Mouse (Mus musculus): ENCODE results near the gene Lxn. TPM values are rescaled to one million over a fixed set of nuclear protein-coding genes. Genes with fewer than 3 reads are reported as not detected.

Gene Lxn
- polyA plus RNA-seq, 1 experiment, result 7.7 TPM

- Histone ChIP-seq H3K27ac (ENCODE audit: control insufficient read depth, insufficient read depth, low read depth, low read length, poor library complexity) (no peak overlapping the region), H3K4me1 (ENCODE audit: control insufficient read depth, insufficient read depth, low read length) (no peaks in the 10 kb centered on the region; the same call in none of the 2 replicates), H3K4me3 (replicated peaks; ENCODE audit: control insufficient read depth, low read depth, low read length) (no peak overlapping the region)
- TF ChIP-seq POLR2A (IDR thresholded peaks at IDR 0.05; ENCODE audit: borderline replicate concordance, control insufficient read depth, low read depth, low read length) (no peak), CTCF (IDR thresholded peaks at IDR 0.05; ENCODE audit: control insufficient read depth, insufficient read depth, low read length) (no peak)
- 93% methylated on average over 6 of the region's 6 CpGs for WGBS
Measured at GRCm38 (mm10) chr3:67473438-67473837, 9.7 kb upstream of the Lxn start.

GRCm38 (mm10) chr3:67471408-67472127 is 7.8 kb upstream of the Lxn start:
- WGBS, result 59% methylated on average over 4 of the region's 4 CpGs
- Histone ChIP-seq H3K4me3 (replicated peaks; ENCODE audit: control insufficient read depth, low read depth, low read length) (no peak overlapping the region), H3K27ac (ENCODE audit: control insufficient read depth, insufficient read depth, low read depth, low read length, poor library complexity) (no peak overlapping the region), H3K4me1 (ENCODE audit: control insufficient read depth, insufficient read depth, low read length) (no peaks in the 10 kb centered on the region; the same call in none of the 2 replicates)
- TF ChIP-seq CTCF (IDR thresholded peaks at IDR 0.05; ENCODE audit: control insufficient read depth, insufficient read depth, low read length) (no peak), POLR2A (IDR thresholded peaks at IDR 0.05; ENCODE audit: borderline replicate concordance, control insufficient read depth, low read depth, low read length) (no peak)

DNA sequence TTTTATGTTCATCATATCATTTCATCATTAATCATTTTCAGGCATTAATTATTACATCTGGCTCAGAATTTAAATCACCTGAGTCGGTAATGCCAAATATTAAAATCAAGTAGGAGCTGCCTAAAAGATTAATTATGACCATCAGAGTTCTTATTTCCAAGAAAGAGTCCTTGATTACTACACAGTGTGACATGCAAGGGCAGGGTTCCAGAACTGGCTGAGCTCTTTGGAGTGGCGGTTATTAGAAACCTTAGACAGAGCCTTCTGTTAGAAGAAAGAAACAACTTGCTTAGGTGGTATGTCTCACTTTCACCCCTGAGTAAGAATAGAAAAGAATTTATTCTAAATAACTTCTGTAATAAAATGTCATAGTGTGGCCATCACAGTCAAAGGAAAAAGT is 3.6 kb upstream of the Lxn start:
- Histone ChIP-seq H3K27ac (ENCODE audit: control insufficient read depth, insufficient read depth, low read depth, low read length, poor library complexity) (no peak overlapping the region), H3K4me1 (ENCODE audit: control insufficient read depth, insufficient read depth, low read length) (no peaks in the 10 kb centered on the region; the same call in none of the 2 replicates), H3K4me3 (replicated peaks; ENCODE audit: control insufficient read depth, low read depth, low read length) (no peak overlapping the region)
- WGBS, result 89% methylated on average over 2 of the region's 2 CpGs
- no peak for TF ChIP-seq CTCF (IDR thresholded peaks at IDR 0.05; ENCODE audit: control insufficient read depth, insufficient read depth, low read length)
- TF ChIP-seq POLR2A (IDR thresholded peaks at IDR 0.05; ENCODE audit: borderline replicate concordance, control insufficient read depth, low read depth, low read length), result no peak

GRCm38 (mm10) chr3:67466576-67466975 is 2.9 kb upstream of the Lxn start:
- Histone ChIP-seq H3K27ac (ENCODE audit: control insufficient read depth, insufficient read depth, low read depth, low read length, poor library complexity) (no peak overlapping the region), H3K4me1 (ENCODE audit: control insufficient read depth, insufficient read depth, low read length) (no peaks in the 10 kb centered on the region; the same call in 1 of the 2 replicates), H3K4me3 (replicated peaks; ENCODE audit: control insufficient read depth, low read depth, low read length) (no peak overlapping the region)
- TF ChIP-seq CTCF (IDR thresholded peaks at IDR 0.05; ENCODE audit: control insufficient read depth, insufficient read depth, low read length) (no peak), POLR2A (IDR thresholded peaks at IDR 0.05; ENCODE audit: borderline replicate concordance, control insufficient read depth, low read depth, low read length) (no peak)
- 87% methylated on average over 5 of the region's 5 CpGs for whole genome bisulfite sequencing

DNA sequence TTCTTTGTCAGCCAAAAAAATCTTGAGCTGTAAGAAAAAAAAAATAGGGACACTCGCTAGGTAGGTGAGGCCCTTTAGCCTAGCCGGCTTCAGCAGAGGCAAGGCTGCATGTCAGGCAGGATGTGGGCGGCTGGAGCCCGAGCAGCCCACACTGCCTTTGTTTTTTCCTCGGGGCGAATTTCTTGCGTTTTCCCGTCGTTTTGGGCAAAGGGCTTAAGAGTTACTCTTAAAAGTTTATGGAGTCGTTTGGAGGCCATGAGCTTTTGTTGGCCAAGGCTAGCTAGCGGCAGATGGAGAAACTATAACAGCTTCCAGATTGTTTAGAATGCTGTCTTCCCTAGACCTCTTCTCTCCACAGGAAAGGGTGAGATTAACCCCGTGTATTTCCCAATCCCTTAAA is 725 bp downstream of the Lxn start:
- Histone ChIP-seq H3K4me1 (ENCODE audit: control insufficient read depth, insufficient read depth, low read length) (no peaks in the 10 kb centered on the region), H3K4me3 (replicated peaks; ENCODE audit: control insufficient read depth, low read depth, low read length) (peak overlapping the region; percentile 88), H3K27ac (ENCODE audit: control insufficient read depth, insufficient read depth, low read depth, low read length, poor library complexity) (no peak overlapping the region)
- no peak for TF ChIP-seq POLR2A (IDR thresholded peaks at IDR 0.05; ENCODE audit: borderline replicate concordance, control insufficient read depth, low read depth, low read length)
- no peak for TF ChIP-seq CTCF (IDR thresholded peaks at IDR 0.05; ENCODE audit: control insufficient read depth, insufficient read depth, low read length)
- 2% methylated on average over 12 of the region's 12 CpGs for WGBS

DNA sequence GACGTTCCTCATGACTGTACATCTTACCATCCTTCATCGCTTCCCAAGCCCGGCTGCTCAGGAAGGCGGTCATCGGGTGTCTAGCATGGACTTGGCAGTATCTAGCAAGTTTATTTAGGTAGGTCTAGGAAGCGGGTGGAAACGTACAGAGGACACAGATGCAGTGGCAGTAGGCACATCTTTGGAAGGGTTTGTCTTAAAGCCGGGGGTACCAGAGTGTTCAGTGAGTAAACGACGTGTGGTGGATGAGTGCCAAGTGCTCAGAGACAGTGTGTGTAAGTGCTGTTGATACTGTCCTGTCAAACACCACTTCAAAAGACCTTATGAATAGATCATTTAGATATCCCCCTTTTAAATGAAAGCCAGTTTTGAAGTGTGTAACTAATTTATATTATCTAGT is 1.1 kb downstream of the Lxn start:
- H3K27ac ChIP-seq (ENCODE audit: control insufficient read depth, insufficient read depth, low read depth, low read length, poor library complexity), result no peak overlapping the region

DNA sequence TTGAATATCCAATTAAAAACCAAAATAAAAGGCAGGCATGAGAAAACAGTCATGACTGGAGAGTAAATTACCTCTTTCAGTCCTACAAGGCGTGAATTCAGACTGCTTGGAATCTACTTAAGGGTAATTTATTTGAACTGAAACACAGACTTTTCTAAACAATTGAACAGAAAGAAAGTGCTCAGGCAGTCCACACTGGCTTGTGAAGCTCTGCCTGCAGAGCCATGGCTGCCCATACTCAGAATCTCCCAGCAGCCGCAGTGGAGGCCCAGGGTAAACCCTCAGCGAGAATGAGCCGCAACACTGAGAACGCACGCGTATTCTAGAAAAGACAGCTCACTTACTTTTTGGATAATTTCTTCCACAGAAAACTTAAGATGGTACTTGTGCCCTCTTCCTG is 1.7 kb downstream of the Lxn start:
- H3K4me3 ChIP-seq (replicated peaks; ENCODE audit: control insufficient read depth, low read depth, low read length), result no peak overlapping the region
- WGBS, result 92% methylated on average over 7 of the region's 7 CpGs
- no peak for TF ChIP-seq POLR2A (IDR thresholded peaks at IDR 0.05; ENCODE audit: borderline replicate concordance, control insufficient read depth, low read depth, low read length)
- no peak for TF ChIP-seq CTCF (IDR thresholded peaks at IDR 0.05; ENCODE audit: control insufficient read depth, insufficient read depth, low read length)
- H3K4me1 ChIP-seq (ENCODE audit: control insufficient read depth, insufficient read depth, low read length), result no peaks in the 10 kb centered on the region
- H3K27ac ChIP-seq (ENCODE audit: control insufficient read depth, insufficient read depth, low read depth, low read length, poor library complexity), result no peak overlapping the region

More for the DNA sequence above, 1.1 kb downstream of the Lxn start:
- Histone ChIP-seq H3K4me3 (replicated peaks; ENCODE audit: control insufficient read depth, low read depth, low read length) (no peak overlapping the region), H3K4me1 (ENCODE audit: control insufficient read depth, insufficient read depth, low read length) (no peaks in the 10 kb centered on the region)
- TF ChIP-seq POLR2A (IDR thresholded peaks at IDR 0.05; ENCODE audit: borderline replicate concordance, control insufficient read depth, low read depth, low read length), result no peak
- TF ChIP-seq CTCF (IDR thresholded peaks at IDR 0.05; ENCODE audit: control insufficient read depth, insufficient read depth, low read length), result no peak
- 60% methylated on average over 10 of the region's 10 CpGs for WGBS

GRCm38 (mm10) chr3:67459881-67460280 is 3.8 kb downstream of the Lxn start:
- whole genome bisulfite sequencing, result 86% methylated on average over 3 of the region's 3 CpGs
- TF ChIP-seq POLR2A (IDR thresholded peaks at IDR 0.05; ENCODE audit: borderline replicate concordance, control insufficient read depth, low read depth, low read length) (no peak), CTCF (IDR thresholded peaks at IDR 0.05; ENCODE audit: control insufficient read depth, insufficient read depth, low read length) (no peak)
- Histone ChIP-seq H3K4me3 (replicated peaks; ENCODE audit: control insufficient read depth, low read depth, low read length) (no peak overlapping the region), H3K27ac (ENCODE audit: control insufficient read depth, insufficient read depth, low read depth, low read length, poor library complexity) (no peak overlapping the region), H3K4me1 (ENCODE audit: control insufficient read depth, insufficient read depth, low read length) (no peaks in the 10 kb centered on the region)

All from bone marrow, adult 2 months (tissue).